In the genomic region with DNA sequence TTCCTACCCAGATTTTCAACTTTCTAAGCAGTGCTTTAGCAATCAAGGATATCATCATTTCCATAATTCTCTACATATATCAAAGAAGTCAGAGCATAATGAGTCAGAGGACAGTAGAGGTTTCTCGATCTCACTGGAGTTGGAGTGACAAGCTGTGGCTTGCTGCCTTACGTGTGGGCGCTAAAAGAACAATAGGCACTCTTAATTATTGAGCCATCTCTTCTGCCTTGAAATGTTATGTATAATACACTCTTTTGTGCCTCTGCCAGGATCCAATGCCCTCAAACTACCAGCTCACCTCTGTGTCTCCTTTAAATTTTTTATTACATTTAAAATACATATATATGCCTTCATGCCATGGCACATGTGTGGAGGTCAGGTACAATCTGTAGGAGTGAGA, we compare ENCODE assay signal across 16 mouse cellular contexts.
"Had no signal": no experiment of that assay in that cellular context is flagged by ENCODE, and none has a peak within 500 bp of the region (broad histone marks: within the 10 kb centered on the region; RNA-seq: fewer than 3 reads in every experiment).

No protein-coding gene starts in this region.

- H3K27ac ChIP-seq: neural tube, embryonic 12.5 days; neural tube, embryonic 13.5 days; neural tube, embryonic 15.5 days; stomach, embryonic 15.5 days had no signal

- H3K9me3 ChIP-seq: neural tube, embryonic 12.5 days; neural tube, embryonic 13.5 days; neural tube, embryonic 15.5 days; stomach, embryonic 15.5 days had no signal

- H3K9ac ChIP-seq: neural tube, embryonic 12.5 days; neural tube, embryonic 13.5 days; neural tube, embryonic 15.5 days; stomach, embryonic 15.5 days had no signal

- H3K4me3 ChIP-seq: neural tube, embryonic 12.5 days; neural tube, embryonic 13.5 days; neural tube, embryonic 15.5 days; stomach, embryonic 15.5 days had no signal

- H3K4me2 ChIP-seq: neural tube, embryonic 12.5 days; neural tube, embryonic 13.5 days; neural tube, embryonic 15.5 days; stomach, embryonic 15.5 days had no signal

- H3K27me3 ChIP-seq: neural tube, embryonic 12.5 days; neural tube, embryonic 13.5 days; neural tube, embryonic 15.5 days; stomach, embryonic 15.5 days had no signal

- H3K36me3 ChIP-seq: neural tube, embryonic 12.5 days; neural tube, embryonic 13.5 days; neural tube, embryonic 15.5 days; stomach, embryonic 15.5 days had no signal

- H3K4me1 ChIP-seq: neural tube, embryonic 12.5 days; neural tube, embryonic 13.5 days; neural tube, embryonic 15.5 days; stomach, embryonic 15.5 days had no signal

- DNase-seq: retina, postnatal 1 day; right cerebral cortex, adult 18-20 months; right cerebral cortex, postnatal 14 days; right cerebral cortex, postnatal 25 days; right cerebral cortex, postnatal 4 days; spleen, adult 18-20 months; thymus, adult 18-20 months; thymus, adult 2 months; thymus, postnatal 14 days; thymus, postnatal 25 days; thymus, postnatal 36 days; thymus, postnatal 4 days had no signal
